Mouse (Mus musculus): Measurements from ENCODE around the gene Tbc1d12.

Tbc1d12 gene

GRCm38 (mm10) chr19:38914926-38915325 lies 78.5 kb downstream of the Tbc1d12 start:
- DNase-seq (ENCODE audit: low read depth), result no peak

GRCm38 (mm10) chr19:38915677-38916076 lies 79.3 kb downstream of the Tbc1d12 start:
- DNase-seq (ENCODE audit: low read depth), result no peak

GRCm38 (mm10) chr19:38928481-38929158 lies 92.2 kb downstream of the Tbc1d12 start:
- DNase-seq (ENCODE audit: low read depth), result no peak

- DNase-seq (ENCODE audit: low read depth), result no peak
Observed at GRCm38 (mm10) chr19:38929471-38930251, 93.3 kb downstream of the Tbc1d12 start.

- DNase-seq (ENCODE audit: low read depth), result no peak
Observed at GRCm38 (mm10) chr19:38930252-38930787, 93.9 kb downstream of the Tbc1d12 start.

GRCm38 (mm10) chr19:38930788-38931565 lies 94.6 kb downstream of the Tbc1d12 start, which contains the start of gene Hells:
Gene Hells (plus strand): TSS chr19:38930915.
- DNase-seq (ENCODE audit: low read depth), result peak; percentile 89

- no peak for DNase-seq (ENCODE audit: low read depth)
Observed at GRCm38 (mm10) chr19:38931566-38931890, 95.1 kb downstream of the Tbc1d12 start.

- no peak for DNase-seq (ENCODE audit: low read depth)
Observed at GRCm38 (mm10) chr19:38944590-38945307, 108.4 kb downstream of the Tbc1d12 start.
